Mouse (Mus musculus) kidney, adult 8-10 months (tissue): Measurements from ENCODE around the gene Soat1.
"Not testable (repeated sequence)": the region's sequence is repeated elsewhere in the genome, so short reads cannot be mapped to it uniquely, and the experiment has no call there.

ENCODE experiments used
- DNase-seq, 2 experiments: peaks; one replicate each; pipeline ENCODE4 v3.0.0; 2022

Gene Soat1

GRCm38 (mm10) chr1:156423493-156423892, 50.6 kb downstream of the Soat1 start:
- no peak for DNase-seq

- DNase-seq: no peak
These were observed 51.3 kb downstream of the Soat1 start for GRCm38 (mm10) chr1:156422856-156423255.

GRCm38 (mm10) chr1:156420671-156421297, 53.3 kb downstream of the Soat1 start, which contains the start of gene Axdnd1:
Gene Axdnd1 (minus strand): TSS chr1:156421159.
- peak; percentile 87 for DNase-seq

- peak; percentile 24 to 54 for DNase-seq
These were observed 56.0 kb downstream of the Soat1 start for GRCm38 (mm10) chr1:156418170-156418569.

DNA sequence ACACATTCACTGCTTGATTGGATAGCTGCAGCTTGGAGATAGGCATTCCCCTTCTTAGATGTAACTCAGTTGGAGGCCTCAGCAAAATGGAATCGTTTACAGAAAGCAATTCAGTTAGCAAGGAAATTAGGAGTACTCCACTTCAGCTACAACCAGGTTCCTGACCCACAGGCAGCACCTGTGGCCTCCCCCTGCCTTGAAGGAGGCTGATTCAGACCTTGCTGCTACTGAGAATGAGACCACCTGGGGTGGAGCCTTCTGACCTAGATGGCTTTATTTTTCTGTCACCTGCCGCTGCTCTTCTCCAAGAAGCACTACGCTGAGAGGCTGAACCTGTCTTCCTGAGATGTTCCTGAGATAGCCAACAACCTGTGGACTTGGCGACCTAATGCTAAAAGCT, 65.6 kb downstream of the Soat1 start:
- DNase-seq: no peak

GRCm38 (mm10) chr1:156408004-156408403, 66.1 kb downstream of the Soat1 start:
- DNase-seq: no peak

DNA sequence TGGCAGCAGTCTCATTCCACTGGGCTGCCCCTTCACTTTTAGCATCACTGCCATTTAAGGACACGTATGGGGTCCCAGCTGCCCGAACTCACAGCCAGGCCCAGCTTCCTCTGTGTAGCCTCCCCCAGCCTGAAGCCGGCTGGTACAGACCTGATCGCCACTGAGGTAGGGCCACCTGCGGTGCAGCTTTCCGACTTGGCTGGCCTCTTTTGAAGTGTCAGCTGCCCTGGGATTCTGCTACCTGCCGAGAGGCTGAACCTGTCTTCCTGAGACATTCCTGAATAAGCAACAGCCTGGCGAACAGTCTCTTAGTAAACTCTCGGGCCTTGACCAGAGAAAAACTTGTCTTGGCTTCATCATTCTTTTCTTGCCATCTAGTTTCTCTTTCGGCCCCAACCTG, 70.9 kb downstream of the Soat1 start:
- no peak for DNase-seq

DNA sequence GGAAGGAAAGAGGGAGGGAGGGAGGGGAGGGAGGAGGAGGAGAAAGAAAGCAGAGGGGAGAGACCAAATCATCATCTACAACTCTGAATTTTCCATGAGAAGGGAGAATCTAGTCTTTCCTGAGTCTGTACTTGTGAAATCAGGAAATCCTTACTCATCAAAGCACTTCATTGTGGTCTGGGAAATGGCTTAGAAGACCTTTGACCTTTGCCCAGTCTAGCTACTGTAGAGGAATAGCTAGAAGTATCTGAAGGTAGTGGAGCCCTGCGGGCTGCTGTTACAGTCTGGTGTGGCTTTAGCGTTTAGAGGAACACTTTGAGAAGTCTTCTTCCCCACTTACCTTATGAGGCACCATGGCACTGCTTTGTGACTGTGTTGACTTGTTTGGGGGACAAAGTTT, 71.6 kb downstream of the Soat1 start:
- peak; percentile 28 to 58 for DNase-seq

DNA sequence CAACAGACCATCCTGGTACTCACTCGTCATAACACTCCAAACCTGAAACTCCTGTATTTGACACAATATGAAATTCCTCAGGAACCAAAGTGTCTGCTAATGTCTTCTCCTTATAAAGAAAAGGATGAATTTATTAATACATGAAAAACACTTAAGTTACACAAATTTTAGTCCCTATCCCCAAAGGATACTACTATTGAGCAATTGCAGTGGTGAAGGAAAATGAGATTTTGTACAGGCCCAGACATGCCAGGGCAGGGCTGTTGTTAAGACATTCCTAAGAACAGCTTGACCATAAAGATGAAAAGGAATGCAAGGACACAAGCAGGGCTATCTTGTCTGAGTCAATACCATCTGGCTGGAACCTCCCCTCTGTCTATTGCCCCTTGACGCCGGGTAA, 74.0 kb downstream of the Soat1 start:
- DNase-seq: not testable (repeated sequence)

DNA sequence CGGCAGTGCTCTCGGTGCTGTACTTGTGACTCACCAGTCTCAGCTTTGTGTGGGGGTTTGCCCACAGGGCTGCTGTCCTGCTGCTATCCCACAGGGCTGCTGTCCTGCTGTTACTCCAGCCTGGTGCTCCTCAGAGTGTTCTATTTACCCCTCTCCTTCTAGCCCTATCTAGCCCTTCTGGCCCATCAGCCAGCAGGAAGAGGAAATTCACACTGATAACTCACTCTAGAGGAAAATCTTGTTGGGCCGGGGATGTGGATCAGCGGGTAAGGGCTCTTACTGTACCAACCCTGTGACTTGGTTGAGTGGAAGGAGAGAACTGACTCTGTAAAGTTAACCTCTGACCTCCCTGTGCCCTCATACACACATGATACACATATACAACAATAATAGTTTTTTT, 81.0 kb downstream of the Soat1 start:
- DNase-seq: no peak

DNA sequence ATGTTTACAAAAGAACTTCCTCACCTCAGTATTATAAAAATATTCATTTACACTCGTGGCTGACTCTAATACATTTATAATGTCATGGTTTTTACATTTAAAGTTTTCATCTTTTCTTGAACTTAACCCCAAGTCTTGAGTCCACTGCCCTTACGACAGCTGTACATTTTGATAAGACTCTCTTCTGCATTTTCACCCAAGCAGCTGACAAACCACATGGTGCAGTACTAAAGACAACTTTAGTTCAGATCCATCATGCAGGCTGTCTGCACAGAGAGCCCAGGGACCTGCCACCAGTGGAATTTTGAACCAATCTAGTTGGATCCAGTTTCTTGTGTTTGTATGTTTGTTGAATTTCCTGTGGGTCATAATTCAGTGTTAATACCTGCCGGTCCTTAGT, 87.3 kb downstream of the Soat1 start:
- DNase-seq: no peak

GRCm38 (mm10) chr1:156386232-156386631, 87.9 kb downstream of the Soat1 start:
- DNase-seq: no peak

DNA sequence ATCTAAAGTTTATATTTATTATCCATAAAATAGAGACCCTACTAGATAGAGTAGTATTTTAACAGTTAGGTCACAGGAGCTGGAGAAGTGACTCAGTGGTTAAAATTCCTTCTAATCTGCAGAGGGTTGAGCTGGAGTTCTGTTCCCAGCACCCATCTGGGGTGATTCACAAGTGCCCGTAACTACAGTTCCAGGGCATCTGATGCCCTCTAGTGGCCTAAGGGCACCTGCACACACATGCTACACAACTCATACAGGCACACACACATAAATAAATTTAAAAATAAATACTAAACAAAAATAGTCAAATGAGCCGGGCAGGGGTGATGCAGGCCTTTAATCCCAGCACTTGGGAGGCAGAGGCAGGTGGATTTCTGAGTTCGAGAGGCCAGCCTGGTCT, 92.9 kb downstream of the Soat1 start:
- no peak for DNase-seq
